Mouse (Mus musculus) urinary bladder, postnatal 10 days (tissue): ENCODE results near the gene Urgcp.

Experiments
- DNase-seq: peaks from one replicate; pipeline ENCODE4 v3.0.0; 2022; ENCODE audit warnings: low spot score

Gene Urgcp

GRCm38 (mm10) chr11:5715179-5715578, 47.0 kb downstream of the Urgcp start:
- DNase-seq: no peak

- DNase-seq: peak; percentile 56
Observed at GRCm38 (mm10) chr11:5707530-5708353, 54.4 kb downstream of the Urgcp start.

DNA sequence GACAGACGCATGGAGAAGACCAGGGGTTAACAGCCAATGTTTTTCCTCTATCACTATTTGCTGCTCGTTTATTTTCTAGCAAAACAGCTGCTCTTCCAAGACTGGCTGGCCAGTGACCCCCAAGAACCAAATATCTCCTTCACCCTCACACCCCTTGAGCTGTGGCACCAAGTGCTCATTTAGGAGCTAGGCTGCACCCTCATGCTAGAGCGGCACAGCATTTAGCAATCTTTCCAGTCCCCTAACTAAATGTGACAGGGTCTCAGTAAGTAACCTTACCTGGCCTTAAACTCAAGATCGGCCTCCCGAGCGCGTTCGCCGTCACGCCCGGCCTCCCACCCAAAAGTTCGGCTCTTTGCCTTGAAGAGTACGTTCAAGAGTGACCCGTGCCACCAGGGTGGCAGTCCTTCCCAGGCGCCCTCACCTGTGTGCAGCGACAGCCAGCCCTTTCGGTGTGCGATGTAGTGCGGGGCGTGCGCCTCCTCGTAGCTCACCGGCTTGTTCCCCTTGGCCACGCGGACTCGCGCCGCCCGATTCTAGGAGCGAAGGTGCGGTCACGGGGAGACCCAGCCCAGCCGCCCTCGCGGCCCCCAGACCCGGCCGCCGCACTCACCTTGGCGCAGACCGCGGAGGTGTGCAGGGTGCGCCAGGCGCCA, 55.2 kb downstream of the Urgcp start:
- no peak for DNase-seq

- no peak for DNase-seq
Observed at GRCm38 (mm10) chr11:5705972-5706371, 56.2 kb downstream of the Urgcp start.

DNA sequence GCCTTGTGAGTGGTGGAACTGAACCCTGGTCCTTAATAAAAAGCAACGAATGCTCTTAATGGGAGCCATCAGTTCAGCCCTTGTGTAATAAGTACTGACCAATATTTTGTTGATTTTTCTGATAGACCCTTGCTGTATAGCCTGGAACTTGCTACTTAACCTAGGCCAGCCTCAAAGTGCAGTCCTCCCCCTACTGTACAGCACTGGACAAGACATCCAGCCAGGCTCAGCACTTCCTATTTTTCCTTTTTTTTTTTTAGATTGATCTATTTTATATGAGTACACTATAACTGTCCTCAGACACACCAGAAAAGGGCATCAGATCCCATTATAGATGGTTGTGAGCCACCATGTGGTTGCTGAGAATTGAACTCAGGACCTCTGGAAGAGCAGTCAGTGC, 58.8 kb downstream of the Urgcp start:
- no peak for DNase-seq

DNA sequence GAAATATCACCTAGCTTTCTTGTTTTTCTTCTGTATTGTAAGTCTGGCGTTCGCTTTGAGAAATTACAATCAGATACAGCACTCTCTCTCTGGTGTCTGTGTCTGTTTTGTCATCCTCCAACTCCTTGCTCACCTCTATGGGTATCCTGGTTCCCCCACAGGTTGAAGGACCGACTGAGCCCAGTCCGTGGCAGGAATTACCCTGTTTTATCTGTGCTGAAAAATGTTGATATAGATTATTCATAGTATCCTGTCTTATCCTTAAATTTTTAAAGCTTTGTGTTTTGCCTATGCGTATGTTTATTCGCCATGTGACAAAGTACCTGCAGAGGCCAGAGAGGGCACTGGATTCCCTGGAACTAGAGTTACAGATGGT, 59.2 kb downstream of the Urgcp start:
- DNase-seq: no peak

DNA sequence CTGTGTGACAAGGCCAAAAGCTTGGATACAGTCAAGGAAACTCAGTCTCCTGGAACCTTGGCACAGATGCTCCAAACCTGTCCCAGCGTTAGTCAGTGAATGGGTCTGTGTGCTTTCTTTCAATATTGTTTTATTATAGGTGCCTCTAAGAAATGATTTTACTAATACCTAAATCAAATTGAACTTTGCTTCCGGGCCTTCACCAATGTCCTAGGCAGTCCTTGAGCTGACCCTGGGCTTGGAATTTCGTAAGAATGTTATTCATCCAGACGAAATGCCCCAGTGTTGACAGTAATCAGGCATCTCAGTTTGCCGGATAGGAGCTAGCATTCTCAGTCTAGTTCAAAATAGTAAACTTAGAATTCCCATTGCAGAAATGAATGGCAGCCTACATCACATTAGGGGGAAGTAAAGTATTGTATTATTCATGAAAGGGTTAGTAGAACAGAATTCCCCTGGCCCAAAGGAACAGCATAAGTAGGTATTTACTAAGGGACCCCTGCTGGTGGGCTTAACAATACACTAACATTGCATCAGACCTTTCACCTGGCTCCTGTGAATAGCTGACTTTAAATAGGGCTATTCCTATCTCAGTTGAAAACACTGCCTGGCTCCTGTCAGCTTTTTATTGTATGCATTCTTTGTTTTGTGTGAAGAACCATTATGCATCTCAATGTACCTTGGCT, 59.8 kb downstream of the Urgcp start:
- DNase-seq: no peak

GRCm38 (mm10) chr11:5701821-5702220, 60.4 kb downstream of the Urgcp start:
- DNase-seq: no peak

- DNase-seq: no peak
Observed at GRCm38 (mm10) chr11:5701300-5701699, 60.9 kb downstream of the Urgcp start.

- no peak for DNase-seq
Observed at GRCm38 (mm10) chr11:5700808-5701207, 61.4 kb downstream of the Urgcp start.

- no peak for DNase-seq
Observed at GRCm38 (mm10) chr11:5691775-5692174, 70.4 kb downstream of the Urgcp start.

DNA sequence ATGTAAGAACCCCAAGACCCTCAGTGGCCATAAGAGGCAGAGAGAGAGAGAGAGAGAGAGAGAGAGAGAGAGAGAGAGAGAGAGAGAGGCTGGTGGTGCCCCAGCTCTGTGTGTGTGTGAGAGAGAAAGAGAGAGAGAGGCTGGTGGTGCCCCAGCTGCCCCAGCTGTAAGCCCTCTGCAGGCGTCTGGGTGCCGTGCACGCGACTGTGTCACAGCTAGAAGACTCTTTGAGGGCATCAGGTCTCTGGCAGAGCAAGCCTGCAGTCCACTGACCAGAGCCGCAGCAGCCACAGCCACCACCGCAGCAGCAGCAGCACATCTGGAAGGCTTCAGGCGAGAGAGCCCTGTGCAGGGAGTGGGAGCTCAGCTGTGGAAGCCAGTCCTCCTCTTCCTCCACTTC, 77.9 kb downstream of the Urgcp start:
- DNase-seq: no peak

GRCm38 (mm10) chr11:5682541-5682940, 79.6 kb downstream of the Urgcp start:
- no peak for DNase-seq
